Mouse (Mus musculus) E14TG2a.4 (cell line): ENCODE measurements at regions not wholly inside any gene's neighbourhood (a gene's known extent, or its start where the extent isn't known, plus 50 kb on each side); places are given as distances from the start of the nearest gene placed in this dataset.

ENCODE experiments used
- H3K27me3 ChIP-seq: 2 replicates; pipeline ENCODE4 v1.6.1; 2014; ENCODE audit warnings: low read length, control low read depth; ENCODE audit not compliant: insufficient read depth
- H3K36me3 ChIP-seq: 2 replicates; pipeline ENCODE4 v1.6.1; 2014; ENCODE audit warnings: low read length, control low read depth; ENCODE audit not compliant: insufficient read depth
- H3K4me1 ChIP-seq: replicated peaks from 2 replicates; pipeline ENCODE4 v1.6.1; 2014; ENCODE audit warnings: low read depth, low read length, control low read depth
- H3K4me3 ChIP-seq: replicated peaks from 2 replicates; pipeline ENCODE4 v1.5.1; 2014; ENCODE audit warnings: mild to moderate bottlenecking, low read length
- H3K9me3 ChIP-seq: 2 replicates; pipeline ENCODE4 v1.6.1; 2014; ENCODE audit warnings: low read length, control low read depth
- CTCF ChIP-seq: conservative IDR thresholded peaks from 2 replicates; pipeline ENCODE4 v1.5.1; 2014; ENCODE audit warnings: low read length
- NANOG ChIP-seq: IDR thresholded peaks from 2 replicates; pipeline ENCODE4 v1.6.1; 2014; ENCODE audit warnings: borderline replicate concordance, low read length, mixed read lengths
- POU5F1 ChIP-seq: IDR thresholded peaks from 2 replicates; pipeline ENCODE4 v1.6.1; 2014; ENCODE audit warnings: low read length, borderline replicate concordance

DNA sequence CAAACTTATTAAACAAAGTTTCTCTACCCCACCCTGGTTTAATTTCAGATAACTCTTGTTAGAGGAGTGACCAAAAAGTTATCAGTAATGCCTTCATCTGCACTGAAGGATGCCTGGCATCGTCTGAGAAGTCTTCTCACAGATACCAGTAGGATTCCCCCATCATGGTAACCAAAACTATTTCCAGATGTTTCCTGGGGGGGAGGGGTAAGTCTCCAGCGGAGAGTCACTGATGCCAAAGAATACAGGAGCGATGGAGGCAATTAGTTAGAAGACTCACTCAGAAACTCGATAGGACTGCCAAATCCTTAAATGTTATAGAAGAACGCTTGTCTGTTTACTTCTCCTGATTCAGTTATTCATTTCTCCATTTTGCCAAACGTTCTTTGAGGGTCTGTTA lies 116.3 kb upstream of the Nrbf2 start:
- no peak overlapping the region for H3K4me3 ChIP-seq
- no peak for TF ChIP-seq CTCF
- no peak for TF ChIP-seq NANOG
- TF ChIP-seq POU5F1, result no peak
- no peaks in the 10 kb centered on the region for H3K4me1 ChIP-seq
- H3K9me3 ChIP-seq, result no peaks in the 10 kb centered on the region
- H3K27me3 ChIP-seq, result no peaks in the 10 kb centered on the region
- H3K36me3 ChIP-seq, result no peaks in the 10 kb centered on the region

DNA sequence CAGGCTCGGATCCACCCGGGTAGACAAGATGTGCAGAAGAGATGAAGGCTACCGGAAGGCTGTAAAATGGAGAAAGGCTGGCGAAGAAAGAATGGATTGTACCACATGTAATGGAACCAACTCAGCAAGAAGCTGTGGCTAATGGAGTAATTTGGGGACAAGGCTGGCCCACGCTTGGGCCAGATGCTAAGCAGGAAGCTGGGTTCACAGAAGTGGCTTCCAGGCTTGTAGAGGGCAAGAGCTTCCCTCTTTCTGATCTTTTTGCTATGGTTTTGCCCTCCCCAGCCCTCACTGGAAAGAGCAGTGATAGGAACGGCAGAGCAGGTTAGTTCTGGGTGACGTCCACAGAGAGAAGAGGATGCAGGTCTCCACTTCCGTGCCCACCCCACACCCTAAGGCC lies 117.7 kb upstream of the Egr2 start:
- Histone ChIP-seq H3K9me3 (no peaks in the 10 kb centered on the region), H3K27me3 (no peaks in the 10 kb centered on the region), H3K4me1 (no peaks in the 10 kb centered on the region), H3K36me3 (no peaks in the 10 kb centered on the region), H3K4me3 (no peak overlapping the region)
- TF ChIP-seq POU5F1, result no peak

DNA sequence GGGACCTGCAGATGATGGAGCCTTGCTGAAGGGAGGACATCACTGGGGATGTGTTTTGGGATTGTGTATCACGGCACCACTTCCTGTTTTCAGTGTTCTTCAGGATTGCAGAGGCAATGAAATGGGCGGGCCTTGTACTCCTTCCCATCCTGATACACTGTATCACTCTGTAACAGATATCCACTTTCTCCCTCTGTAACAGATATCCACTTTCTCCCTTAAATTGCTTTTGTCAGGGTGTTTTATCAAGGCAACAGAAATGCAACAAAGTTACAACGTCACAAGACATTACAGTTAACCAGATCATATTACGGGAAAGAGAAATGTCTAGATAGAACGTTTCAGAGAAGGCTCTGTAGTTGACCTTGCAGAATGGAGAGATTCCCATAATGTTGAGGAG lies 114.5 kb upstream of the Egr2 start:
- H3K27me3 ChIP-seq, result peaks cover 3% of the 10 kb centered on the region; the same call in 1 of the 2 replicates
- no peaks in the 10 kb centered on the region for H3K4me1 ChIP-seq
- H3K9me3 ChIP-seq, result no peaks in the 10 kb centered on the region
- no peaks in the 10 kb centered on the region for H3K36me3 ChIP-seq
- H3K4me3 ChIP-seq, result no peak overlapping the region
- TF ChIP-seq NANOG (no peak), POU5F1 (no peak), CTCF (no peak)

DNA sequence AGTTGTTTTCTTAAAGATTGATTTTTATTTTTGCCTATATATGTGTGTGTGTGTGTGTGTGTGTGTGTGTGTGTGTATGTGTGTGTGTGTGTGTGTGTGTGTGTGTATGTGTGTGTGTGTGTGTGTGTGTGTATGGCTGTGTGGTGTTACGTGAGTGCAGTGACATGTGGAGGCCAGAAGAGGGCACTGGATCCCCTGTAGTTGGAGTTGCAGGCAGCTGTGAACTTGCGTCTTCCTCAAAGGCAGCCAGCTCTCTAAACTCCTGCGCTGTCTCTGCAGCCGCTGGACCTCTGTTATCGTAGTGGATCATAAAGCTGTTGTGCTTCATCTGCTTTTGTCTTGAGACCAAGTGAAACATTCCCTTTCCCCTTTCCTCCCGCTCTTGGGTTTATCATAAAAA lies 109.9 kb upstream of the Egr2 start:
- Histone ChIP-seq H3K4me1 (no peaks in the 10 kb centered on the region; the same call in 1 of the 2 replicates), H3K36me3 (no peaks in the 10 kb centered on the region), H3K27me3 (peaks cover 3% of the 10 kb centered on the region; the same call in 1 of the 2 replicates), H3K9me3 (no peaks in the 10 kb centered on the region), H3K4me3 (no peak overlapping the region)
- peak; percentile 23; the same call in 1 of the 2 replicates for TF ChIP-seq CTCF
- TF ChIP-seq NANOG, result no peak

DNA sequence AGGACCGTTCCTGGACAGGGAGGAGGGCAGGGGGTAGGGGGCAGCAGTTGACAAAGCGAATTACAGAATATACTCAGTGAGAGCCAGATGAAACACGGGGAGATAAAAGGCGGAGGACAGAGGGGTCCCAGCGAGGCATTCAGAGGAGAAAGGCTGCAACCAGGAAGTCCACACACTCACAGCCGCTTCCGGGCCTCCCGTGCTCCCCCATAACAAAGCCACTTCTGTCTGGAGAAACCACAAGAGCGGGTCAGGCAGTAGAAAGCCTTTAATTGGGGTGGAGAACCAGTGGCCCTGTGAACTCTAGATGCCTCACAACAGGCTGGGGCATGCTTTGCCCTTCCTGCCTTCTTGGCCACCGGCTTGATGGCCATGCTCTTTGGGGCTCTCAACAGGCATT lies 108.1 kb upstream of the Egr2 start:
- Histone ChIP-seq H3K4me1 (no peaks in the 10 kb centered on the region; the same call in 1 of the 2 replicates), H3K9me3 (no peaks in the 10 kb centered on the region), H3K36me3 (no peaks in the 10 kb centered on the region), H3K4me3 (no peak overlapping the region), H3K27me3 (peaks cover 3% of the 10 kb centered on the region; the same call in 1 of the 2 replicates)
- no peak for TF ChIP-seq POU5F1
- no peak for TF ChIP-seq CTCF
- no peak for TF ChIP-seq NANOG

DNA sequence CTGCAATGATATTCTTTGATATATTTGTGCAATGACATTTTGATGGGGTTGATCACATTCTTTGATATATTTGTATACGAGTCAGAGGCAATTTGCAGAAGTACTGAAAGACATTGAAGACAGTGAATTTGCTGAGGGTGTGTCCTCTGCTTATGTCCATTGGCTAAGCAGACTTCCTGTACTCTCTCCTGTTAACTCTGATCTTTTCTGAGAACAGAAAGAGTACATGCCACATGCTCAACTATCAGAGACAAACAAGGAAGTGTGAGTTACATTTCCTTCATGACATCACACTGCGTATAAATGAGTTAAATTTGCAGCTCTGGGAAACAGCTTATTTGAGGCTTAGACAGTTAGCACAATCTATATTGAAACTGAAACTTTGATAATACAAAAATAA lies 104.5 kb upstream of the Egr2 start:
- H3K36me3 ChIP-seq, result no peaks in the 10 kb centered on the region
- H3K27me3 ChIP-seq, result no peaks in the 10 kb centered on the region; the same call in 1 of the 2 replicates
- no peak overlapping the region for H3K4me3 ChIP-seq
- TF ChIP-seq CTCF (no peak), NANOG (no peak), POU5F1 (no peak)
- no peaks in the 10 kb centered on the region for H3K9me3 ChIP-seq
- no peaks in the 10 kb centered on the region; the same call in 1 of the 2 replicates for H3K4me1 ChIP-seq

DNA sequence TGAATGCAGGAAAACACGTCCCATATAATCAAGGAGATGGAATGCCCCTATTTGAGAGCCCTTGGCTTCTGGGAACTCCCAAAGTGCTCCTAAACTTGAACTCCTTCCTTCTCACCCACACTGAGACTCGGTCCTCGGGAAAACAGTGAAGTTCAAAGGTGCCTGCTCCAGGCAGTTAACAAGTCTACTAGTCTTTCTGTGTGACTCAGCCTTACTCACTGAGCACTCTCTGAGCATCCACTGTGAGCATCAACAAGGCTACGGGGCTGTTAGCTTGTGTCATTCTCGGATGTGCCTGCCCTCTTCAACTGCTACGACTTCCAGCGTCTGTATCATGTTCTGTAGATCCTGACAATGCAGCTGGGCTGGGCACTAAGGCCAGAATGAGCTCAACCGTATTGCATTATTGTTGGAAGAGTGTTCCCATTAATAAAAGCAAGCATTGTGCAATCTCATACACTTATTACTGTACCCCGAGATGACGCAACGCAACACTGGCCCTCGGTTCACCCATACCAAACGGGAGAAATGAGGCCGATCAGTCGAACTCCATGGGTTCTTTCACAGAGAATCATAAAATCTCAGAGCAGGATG lies 96.1 kb upstream of the Egr2 start:
- H3K9me3 ChIP-seq, result no peaks in the 10 kb centered on the region
- TF ChIP-seq CTCF (no peak), NANOG (no peak), POU5F1 (no peak)
- H3K27me3 ChIP-seq, result no peaks in the 10 kb centered on the region; the same call in 1 of the 2 replicates
- no peaks in the 10 kb centered on the region for H3K36me3 ChIP-seq
- no peaks in the 10 kb centered on the region for H3K4me1 ChIP-seq
- no peak overlapping the region for H3K4me3 ChIP-seq

DNA sequence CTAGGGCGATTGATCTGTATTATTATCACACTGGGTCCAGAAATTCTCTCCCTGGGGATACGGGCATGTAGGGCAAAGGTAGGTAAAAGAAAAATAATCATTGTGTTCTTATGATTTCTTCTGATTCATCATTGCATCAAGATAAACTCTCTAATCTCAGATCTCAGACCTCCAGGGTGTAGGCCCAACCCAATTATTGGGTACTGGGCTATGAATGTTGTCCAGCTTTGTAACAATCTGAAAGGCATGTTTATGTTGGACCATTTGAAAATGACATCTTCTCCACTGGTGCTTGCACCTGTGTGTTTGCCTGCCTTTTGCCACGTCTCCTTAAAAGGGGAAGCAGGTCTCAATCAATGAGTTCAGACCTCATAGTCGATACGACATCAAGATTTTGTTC lies 95.4 kb upstream of the Egr2 start:
- TF ChIP-seq NANOG (no peak), POU5F1 (no peak)
- H3K4me3 ChIP-seq, result no peak overlapping the region
- H3K4me1 ChIP-seq, result no peaks in the 10 kb centered on the region
- no peaks in the 10 kb centered on the region for H3K36me3 ChIP-seq
- no peaks in the 10 kb centered on the region for H3K9me3 ChIP-seq
- H3K27me3 ChIP-seq, result no peaks in the 10 kb centered on the region; the same call in 1 of the 2 replicates

DNA sequence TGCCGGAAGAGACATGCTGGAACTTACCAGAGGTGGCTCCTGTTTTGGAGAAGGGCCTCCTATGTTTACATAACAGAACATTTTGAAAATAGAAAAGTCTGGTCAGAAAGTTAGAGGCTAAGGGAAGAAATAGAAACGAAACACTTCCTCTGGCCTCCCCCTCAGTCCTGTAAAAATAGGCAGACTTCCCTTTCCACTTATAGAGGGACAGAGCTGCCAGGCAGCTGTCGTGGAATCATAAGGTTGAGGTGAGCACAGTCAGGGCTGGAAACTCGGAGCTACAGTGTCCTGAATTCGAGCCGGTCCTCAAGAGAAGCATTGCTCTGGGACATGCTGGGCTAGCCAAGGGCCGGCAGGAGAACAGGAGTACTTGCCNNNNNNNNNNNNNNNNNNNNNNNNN lies 94.0 kb upstream of the Egr2 start:
- H3K4me3 ChIP-seq, result no peak overlapping the region
- H3K9me3 ChIP-seq, result no peaks in the 10 kb centered on the region
- H3K36me3 ChIP-seq, result no peaks in the 10 kb centered on the region
- no peaks in the 10 kb centered on the region for H3K27me3 ChIP-seq
- TF ChIP-seq CTCF (no peak), POU5F1 (no peak), NANOG (no peak)
- no peaks in the 10 kb centered on the region for H3K4me1 ChIP-seq
